Mouse (Mus musculus): Measurements from ENCODE around the gene Sash1. TPM values are rescaled to one million over a fixed set of nuclear protein-coding genes. Genes with fewer than 3 reads are reported as not detected.

The Sash1 gene
- total RNA-seq, 2 experiments from 2014 or later = 46.9 to 55.4 TPM

DNA sequence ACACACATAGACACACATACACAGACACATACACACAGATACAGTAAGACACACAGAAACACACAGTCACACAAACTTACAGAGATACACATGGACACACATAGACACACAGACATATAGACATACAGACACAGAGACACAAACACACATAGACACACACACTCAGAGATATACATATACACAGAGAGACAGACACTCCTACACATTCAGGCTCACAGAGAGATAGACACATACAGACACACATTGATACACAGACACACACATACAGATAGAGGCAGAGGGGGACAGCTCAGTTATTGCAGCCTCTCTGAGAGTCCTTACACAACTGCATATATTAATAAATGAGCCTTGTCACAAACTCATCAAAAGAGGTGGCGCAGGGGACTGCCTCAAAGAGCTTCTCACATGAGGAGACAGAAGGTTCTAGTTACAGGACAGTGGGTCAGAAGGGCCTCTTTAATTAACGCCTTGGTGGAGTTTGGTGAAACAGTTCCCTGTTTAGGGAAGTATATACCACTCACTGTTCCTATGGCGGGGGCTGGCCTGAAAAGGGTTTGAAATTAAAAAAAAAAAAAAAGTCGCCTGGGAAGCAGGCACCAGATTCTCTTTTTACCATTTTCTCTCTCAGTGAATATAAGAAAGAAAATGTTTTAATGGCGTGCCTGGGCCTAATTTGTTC, 12.4 kb upstream of the Sash1 start:
- Histone ChIP-seq H3K27ac (no peak overlapping the region), H3K4me3 (no peak overlapping the region)
- no peak for TF ChIP-seq CTCF (IDR thresholded peaks at IDR 0.05)
- DNase-seq (ENCODE audit: extremely low spot score in 1 of 2, low spot score in 2 of 2) = no peak
- intact Hi-C loops (cut with DNase I) = no loop called here

DNA sequence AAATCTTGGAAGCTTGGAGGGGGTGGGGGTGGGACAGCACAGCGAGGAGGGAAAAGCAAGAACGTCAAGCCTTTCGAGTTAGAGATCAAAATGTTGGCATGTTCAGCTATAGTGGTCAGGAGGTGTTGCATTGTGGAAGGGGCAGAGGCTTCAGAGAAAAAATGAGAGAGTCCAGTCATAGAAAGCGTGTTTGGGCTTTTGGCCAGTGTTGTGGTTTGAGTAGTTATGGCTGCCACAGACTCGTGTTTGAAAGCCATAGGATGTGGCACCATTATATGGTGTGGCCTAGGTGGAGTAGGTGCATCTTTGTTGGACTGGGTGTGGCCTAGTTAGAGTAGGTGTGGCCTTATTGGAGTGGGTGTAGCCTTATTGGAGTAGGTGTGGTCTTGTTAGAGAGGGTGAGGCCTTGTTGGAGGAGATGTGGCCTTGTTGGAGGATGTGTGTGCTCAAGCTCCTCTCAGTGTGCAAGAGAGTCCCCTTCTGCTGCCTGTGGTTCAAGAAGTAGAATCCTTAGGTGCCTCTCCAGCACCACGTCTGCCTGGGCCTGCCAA, 9.2 kb upstream of the Sash1 start:
- intact Hi-C loops (cut with DNase I) = no loop called here

GRCm38 (mm10) chr10:8890511-8890910, 4.6 kb upstream of the Sash1 start:
- TF ChIP-seq CTCF (IDR thresholded peaks at IDR 0.05) = no peak
- no peak overlapping the region for H3K27ac ChIP-seq
- no peak overlapping the region for H3K4me3 ChIP-seq
- DNase-seq (ENCODE audit: extremely low spot score in 1 of 2, low spot score in 2 of 2) = no peak
- intact Hi-C loops (cut with DNase I) = no loop called here

More for the DNA sequence above, 9.2 kb upstream of the Sash1 start:
- H3K27ac ChIP-seq = no peak overlapping the region
- no peak for DNase-seq (ENCODE audit: extremely low spot score in 1 of 2, low spot score in 2 of 2)
- H3K4me3 ChIP-seq = no peak overlapping the region
- TF ChIP-seq CTCF (IDR thresholded peaks at IDR 0.05) = no peak

DNA sequence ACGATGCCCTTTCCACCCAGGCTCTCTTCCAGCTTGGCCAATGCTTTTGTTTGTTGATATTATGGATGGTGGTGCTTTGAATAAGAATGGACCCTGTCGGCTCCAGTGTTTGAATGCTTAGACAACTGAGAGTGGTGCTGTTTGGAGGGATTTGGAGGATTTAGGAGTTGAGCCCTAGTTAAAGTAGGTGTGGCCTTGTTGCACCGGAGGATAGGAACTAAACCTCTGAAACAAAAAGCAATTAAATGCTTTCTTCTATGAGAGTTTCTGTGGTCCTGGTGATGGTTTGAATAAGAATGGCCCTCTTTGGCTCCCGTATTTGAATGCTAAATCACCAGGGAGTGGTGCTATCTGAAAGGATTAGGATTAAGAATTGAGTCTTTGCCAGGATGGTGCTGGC, 3.5 kb upstream of the Sash1 start:
- Histone ChIP-seq H3K4me3 (no peak overlapping the region), H3K27ac (no peak overlapping the region)
- intact Hi-C loops (cut with DNase I) = loop anchor here (5.0 kb wide), 1 partner anchor 38 kb away; no protein-coding TSS in a partner anchor
- TF ChIP-seq CTCF (IDR thresholded peaks at IDR 0.05) = no peak
- no peak for DNase-seq (ENCODE audit: extremely low spot score in 1 of 2, low spot score in 2 of 2)

DNA sequence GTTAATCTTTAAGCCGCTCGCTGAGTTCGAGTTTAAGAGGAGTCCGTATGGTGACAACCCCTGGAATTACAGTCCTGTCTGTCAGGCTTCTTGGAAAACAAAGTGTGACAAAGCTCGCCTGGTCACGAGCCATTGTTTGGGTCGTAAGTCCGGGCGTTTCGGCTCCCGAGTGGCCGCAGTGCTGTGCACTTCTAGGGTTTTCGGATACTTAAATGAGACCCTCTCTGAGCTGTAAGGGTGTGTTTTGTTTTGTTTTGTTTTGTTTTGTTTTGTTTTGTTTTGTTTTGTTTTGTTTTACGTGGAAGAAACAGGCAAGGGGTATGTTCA, 621 bp upstream of the Sash1 start:
- TF ChIP-seq CTCF (IDR thresholded peaks at IDR 0.05) = no peak
- no peak for DNase-seq (ENCODE audit: extremely low spot score in 1 of 2, low spot score in 2 of 2)
- H3K4me3 ChIP-seq = peak overlapping the region; percentile 47
- H3K27ac ChIP-seq = peak overlapping the region; percentile 75
- intact Hi-C loops (cut with DNase I) = loop anchor here (5.0 kb wide), 1 partner anchor 41 kb away; no protein-coding TSS in a partner anchor

- DNase-seq (ENCODE audit: extremely low spot score in 1 of 2, low spot score in 2 of 2) = no peak
- Histone ChIP-seq H3K4me3 (peak overlapping the region; percentile 47), H3K27ac (peak overlapping the region; percentile 75)
- no peak for TF ChIP-seq CTCF (IDR thresholded peaks at IDR 0.05)
- intact Hi-C loops (cut with DNase I) = loop anchor here (5.0 kb wide), 1 partner anchor 42 kb away; no protein-coding TSS in a partner anchor
Observed at GRCm38 (mm10) chr10:8885201-8885600, 669 bp downstream of the Sash1 start.

GRCm38 (mm10) chr10:8884565-8884964, 1.3 kb downstream of the Sash1 start:
- intact Hi-C loops (cut with DNase I) = loop anchor here (5.0 kb wide), 1 partner anchor 87 kb away; no protein-coding TSS in a partner anchor

DNA sequence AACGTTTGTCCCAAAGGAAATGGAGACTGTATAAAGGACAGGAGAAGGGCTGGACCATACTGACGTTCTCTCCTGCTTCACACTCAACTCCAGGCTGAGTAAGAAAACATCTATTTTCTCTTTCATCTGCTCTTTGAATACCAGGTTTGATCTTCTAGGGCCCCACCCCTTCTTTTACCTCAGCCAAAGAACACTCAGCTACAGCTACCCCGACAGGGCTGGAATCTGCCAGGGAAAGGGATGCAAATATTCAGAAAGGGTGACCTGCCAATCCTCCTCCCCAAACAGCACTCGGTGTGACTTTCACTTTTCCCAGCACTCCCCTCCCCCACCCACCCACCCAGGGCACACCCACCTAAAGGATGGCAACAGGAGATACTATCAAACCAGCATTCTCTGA, 2.2 kb downstream of the Sash1 start:
- DNase-seq (ENCODE audit: extremely low spot score in 1 of 2, low spot score in 2 of 2) = no peak
- Histone ChIP-seq H3K4me3 (peak overlapping the region; percentile 47), H3K27ac (0 out of 2 replicates have a peak overlapping the region, but pooled peaks have one; percentile 32)
- TF ChIP-seq CTCF (IDR thresholded peaks at IDR 0.05) = no peak
- intact Hi-C loops (cut with DNase I) = loop anchor here (5.0 kb wide), 1 partner anchor 86 kb away; no protein-coding TSS in a partner anchor

More at GRCm38 (mm10) chr10:8884565-8884964, 1.3 kb downstream of the Sash1 start:
- Histone ChIP-seq H3K27ac (no peak overlapping the region; the same call in 1 of the 2 replicates), H3K4me3 (peak overlapping the region; percentile 47)
- no peak for TF ChIP-seq CTCF (IDR thresholded peaks at IDR 0.05)
- no peak for DNase-seq (ENCODE audit: extremely low spot score in 1 of 2, low spot score in 2 of 2)

GRCm38 (mm10) chr10:8881736-8882135, 4.1 kb downstream of the Sash1 start:
- no peak for DNase-seq (ENCODE audit: extremely low spot score in 1 of 2, low spot score in 2 of 2)
- Histone ChIP-seq H3K4me3 (no peak overlapping the region), H3K27ac (no peak overlapping the region)
- intact Hi-C loops (cut with DNase I) = loop anchor here (5.0 kb wide), 1 partner anchor 84 kb away; no protein-coding TSS in a partner anchor
- TF ChIP-seq CTCF (IDR thresholded peaks at IDR 0.05) = no peak

DNA sequence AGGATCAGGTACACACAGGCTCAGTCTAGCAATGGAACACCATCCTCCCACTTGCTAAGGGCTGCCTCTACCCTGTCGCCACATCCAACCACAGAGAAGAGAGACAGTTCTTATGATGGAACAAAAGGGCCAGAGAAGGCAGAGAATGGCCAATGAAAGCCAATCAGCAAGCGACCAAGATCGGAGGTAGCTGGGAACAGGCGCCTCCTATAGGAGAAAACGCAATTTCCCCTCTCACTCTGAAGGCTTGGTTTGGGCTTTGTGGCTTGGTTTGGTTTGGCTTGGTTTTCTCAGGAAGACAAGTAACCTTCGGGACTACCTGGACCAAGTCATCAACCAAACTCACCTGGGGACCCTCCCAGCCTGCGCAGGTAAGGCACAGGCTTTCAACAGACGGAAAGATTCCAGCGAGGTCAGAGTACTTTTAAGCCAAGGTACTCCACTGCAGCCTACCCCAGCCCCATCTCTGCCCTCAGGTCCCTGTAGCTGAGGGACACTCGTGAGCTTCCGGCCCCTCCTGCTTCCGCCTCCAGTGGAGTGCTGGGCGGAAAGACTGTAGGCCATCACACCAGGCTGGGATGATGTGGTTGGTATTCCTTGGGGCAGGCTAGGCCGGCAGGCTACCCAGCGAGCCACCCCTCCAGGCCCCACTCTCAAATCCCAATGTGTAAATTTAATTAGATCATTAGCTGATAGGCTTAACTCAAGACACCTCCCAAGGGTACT, 4.8 kb downstream of the Sash1 start:
- Histone ChIP-seq H3K4me3 (no peak overlapping the region), H3K27ac (no peak overlapping the region)
- DNase-seq (ENCODE audit: extremely low spot score in 1 of 2, low spot score in 2 of 2) = no peak
- intact Hi-C loops (cut with DNase I) = loop anchor here (5.0 kb wide), 1 partner anchor 84 kb away; no protein-coding TSS in a partner anchor
- no peak; the same call in 1 of the 2 replicates for TF ChIP-seq CTCF (IDR thresholded peaks at IDR 0.05)

- intact Hi-C loops (cut with DNase I) = no loop called here
- TF ChIP-seq CTCF (IDR thresholded peaks at IDR 0.05) = no peak
- no peak overlapping the region for H3K27ac ChIP-seq
Observed at GRCm38 (mm10) chr10:8878824-8879223, 7.0 kb downstream of the Sash1 start.

GRCm38 (mm10) chr10:8878381-8878780, 7.5 kb downstream of the Sash1 start:
- no peak for TF ChIP-seq CTCF (IDR thresholded peaks at IDR 0.05)
- no peak for DNase-seq (ENCODE audit: extremely low spot score in 1 of 2, low spot score in 2 of 2)
- Histone ChIP-seq H3K4me3 (no peak overlapping the region), H3K27ac (no peak overlapping the region)
- intact Hi-C loops (cut with DNase I) = no loop called here

More at GRCm38 (mm10) chr10:8878824-8879223, 7.0 kb downstream of the Sash1 start:
- H3K4me3 ChIP-seq = no peak overlapping the region
- DNase-seq (ENCODE audit: extremely low spot score in 1 of 2, low spot score in 2 of 2) = no peak
